21 mouse cellular contexts compared by ENCODE assay signal in genomic region chr7:75428913-75429312, GRCm38 (mm10). TPM values are rescaled to one million over a fixed set of nuclear protein-coding genes. Genes with fewer than 3 reads are reported as not detected.
A peak's percentile ranks its signal among the peaks of the same experiment; 100 is the strongest.
DNase-seq lines count a peak whose midpoint lies in the region; ATAC-seq and TF ChIP-seq lines count a peak whose summit lies in the region.
"Had no signal": no experiment of that assay in that cellular context is flagged by ENCODE, and none has a peak within 500 bp of the region (broad histone marks: within the 10 kb centered on the region; RNA-seq: fewer than 3 reads in every experiment).

No protein-coding gene starts in this region.

- H3K4me1 ChIP-seq in heart, embryonic 13.5 days: peaks cover 56% of the 10 kb centered on the region
- peaks cover 13% of the 10 kb centered on the region for H3K4me1 ChIP-seq in heart, postnatal 0 days (ENCODE audit: control insufficient read depth, insufficient read depth)
- peaks cover 3% of the 10 kb centered on the region for H3K4me1 ChIP-seq in heart, adult 2 months (ENCODE audit: control insufficient read depth, insufficient read depth, low read length)
- peaks cover 20% of the 10 kb centered on the region for H3K4me1 ChIP-seq in limb, embryonic 10.5 days
- H3K4me1 ChIP-seq: forebrain, embryonic 13.5 days; hindbrain, embryonic 15.5 days had no signal

- 57% methylated on average over 4 of the region's 4 CpGs for WGBS in heart, embryonic 13.5 days
- 55% methylated on average over 4 of the region's 4 CpGs for WGBS in heart, postnatal 0 days
- WGBS in heart, adult 2 months: 68% methylated on average over 4 of the region's 4 CpGs
- 89% methylated on average over 4 of the region's 4 CpGs for whole genome bisulfite sequencing in limb, embryonic 10.5 days

- H3K27ac ChIP-seq in heart, embryonic 13.5 days (replicated peaks): peak overlapping the region; percentile 80; the same call in 1 of the 2 replicates
- H3K27ac ChIP-seq in heart, postnatal 0 days (ENCODE audit: low read depth): peak overlapping the region; percentile 77; the same call in 1 of the 2 replicates
- no peak overlapping the region for H3K27ac ChIP-seq in heart, adult 2 months
- no peak overlapping the region for H3K27ac ChIP-seq in limb, embryonic 10.5 days
- H3K27ac ChIP-seq: embryonic facial prominence, embryonic 13.5 days; forebrain, embryonic 13.5 days; hindbrain, embryonic 10.5 days; hindbrain, embryonic 15.5 days had no signal

- no peak overlapping the region for H3K4me2 ChIP-seq in heart, embryonic 13.5 days
- H3K4me2 ChIP-seq in heart, postnatal 0 days (ENCODE audit: low read depth, low read length): no peak overlapping the region
- H3K4me2 ChIP-seq in myocyte (ENCODE audit: low read depth): peak overlapping the region; percentile 16
- H3K4me2 ChIP-seq: embryonic facial prominence, embryonic 13.5 days; forebrain, embryonic 13.5 days; hindbrain, embryonic 15.5 days had no signal

- no peak for DNase-seq in heart, adult 18-20 months
- DNase-seq in heart, postnatal 0 days (ENCODE audit: low spot score): no peak
- no peak for DNase-seq in heart, adult 2 months
- peak; percentile 43 for DNase-seq in Muller cell, postnatal 12 days (ENCODE audit: inconsistent ontology term)
- DNase-seq in limb, embryonic 10.5 days (ENCODE audit: low spot score): no peak
- no peak for DNase-seq in neural tube, embryonic 10.5 days (ENCODE audit: extremely low spot score, low spot score)
- DNase-seq: adrenal gland, adult 8-10 months; adrenal gland, postnatal 36 days; cerebellum, adult 11-12 months; cerebellum, adult 9-11 months; cerebellum, postnatal 36 days; forebrain, postnatal 0 days; kidney, adult 8-10 months had no signal

- ATAC-seq in heart, embryonic 13.5 days (ENCODE audit: extremely low read depth, insufficient number of reproducible peaks, low FRiP score, low TSS enrichment): no peak
- no peak for ATAC-seq in heart, postnatal 0 days (ENCODE audit: insufficient read depth, low read depth)
- ATAC-seq: forebrain, embryonic 13.5 days; forebrain, postnatal 0 days; inflammation-experienced regulatory T-cells, adult 6 months; intestine, postnatal 0 days had no signal

- H3K9ac ChIP-seq in heart, embryonic 13.5 days: no peak overlapping the region
- H3K9ac ChIP-seq in heart, postnatal 0 days (replicated peaks; ENCODE audit: low read depth, low read length): no peak overlapping the region
- no peak overlapping the region for H3K9ac ChIP-seq in heart, adult 2 months (ENCODE audit: low read depth, low read length)
- H3K9ac ChIP-seq: embryonic facial prominence, embryonic 13.5 days; forebrain, embryonic 13.5 days; forebrain, postnatal 0 days; hindbrain, embryonic 15.5 days had no signal

- TF ChIP-seq CTCF in heart, postnatal 0 days (IDR thresholded peaks at IDR 0.05; ENCODE audit: low read depth): no peak
- no peak for TF ChIP-seq CTCF in heart, adult 2 months (IDR thresholded peaks at IDR 0.05)

- H3K79me2 ChIP-seq in heart, adult 2 months (replicated peaks; ENCODE audit: control insufficient read depth, insufficient read depth, low read length): no peaks in the 10 kb centered on the region
- no peaks in the 10 kb centered on the region for H3K79me2 ChIP-seq in myocyte (ENCODE audit: control insufficient read depth, insufficient read depth)

- no peaks in the 10 kb centered on the region for H3K9me3 ChIP-seq in heart, embryonic 13.5 days
- H3K9me3 ChIP-seq in heart, postnatal 0 days (replicated peaks; ENCODE audit: control insufficient read depth, low read length): no peaks in the 10 kb centered on the region
- no peaks in the 10 kb centered on the region for H3K9me3 ChIP-seq in limb, embryonic 10.5 days (replicated peaks)
- H3K9me3 ChIP-seq: embryonic facial prominence, embryonic 13.5 days; forebrain, embryonic 13.5 days; hindbrain, embryonic 10.5 days; hindbrain, embryonic 15.5 days had no signal

- no peaks in the 10 kb centered on the region for H3K27me3 ChIP-seq in heart, embryonic 13.5 days (replicated peaks)
- no peaks in the 10 kb centered on the region for H3K27me3 ChIP-seq in heart, postnatal 0 days (ENCODE audit: control insufficient read depth, insufficient read depth, low read length)
- no peaks in the 10 kb centered on the region for H3K27me3 ChIP-seq in heart, adult 2 months (ENCODE audit: control insufficient read depth, insufficient read depth, low read length)
- no peaks in the 10 kb centered on the region for H3K27me3 ChIP-seq in myocyte (ENCODE audit: control insufficient read depth, insufficient read depth, insufficient read length)
- no peaks in the 10 kb centered on the region for H3K27me3 ChIP-seq in limb, embryonic 10.5 days (ENCODE audit: low read depth, poor library complexity, severe bottlenecking)
- H3K27me3 ChIP-seq: embryonic facial prominence, embryonic 13.5 days; forebrain, embryonic 13.5 days; hindbrain, embryonic 15.5 days had no signal

- intact Hi-C loops in heart, adult 2 months (cut with DNase I): no loop called here

- TF ChIP-seq EP300 in heart, postnatal 0 days (IDR thresholded peaks at IDR 0.05; ENCODE audit: low read depth): no peak
- no peak for TF ChIP-seq EP300 in heart, adult 2 months (IDR thresholded peaks at IDR 0.05; ENCODE audit: insufficient read depth, low read depth, low read length)

- H3K4me3 ChIP-seq in heart, embryonic 13.5 days: no peak overlapping the region
- no peak overlapping the region for H3K4me3 ChIP-seq in heart, postnatal 0 days (ENCODE audit: low read depth, low read length)
- no peak overlapping the region for H3K4me3 ChIP-seq in heart, adult 2 months
- no peak overlapping the region for H3K4me3 ChIP-seq in myocyte
- no peak overlapping the region for H3K4me3 ChIP-seq in limb, embryonic 10.5 days
- H3K4me3 ChIP-seq: embryonic facial prominence, embryonic 13.5 days; forebrain, embryonic 13.5 days; hindbrain, embryonic 10.5 days; hindbrain, embryonic 15.5 days had no signal

- no peak for TF ChIP-seq POLR2A in heart, adult 2 months (IDR thresholded peaks at IDR 0.05; ENCODE audit: insufficient read depth, low read depth, low read length)
- TF ChIP-seq POLR2A in myocyte (IDR thresholded peaks at IDR 0.05; ENCODE audit: insufficient read length, low read depth): no peak

- H3ac ChIP-seq in myocyte (ENCODE audit: control insufficient read depth, insufficient read length): no peak overlapping the region

- no peaks in the 10 kb centered on the region for H3K36me3 ChIP-seq in heart, embryonic 13.5 days
- no peaks in the 10 kb centered on the region for H3K36me3 ChIP-seq in heart, postnatal 0 days (replicated peaks; ENCODE audit: control insufficient read depth, insufficient read depth, low read length)
- H3K36me3 ChIP-seq in heart, adult 2 months (ENCODE audit: control insufficient read depth, insufficient read depth, low read length): no peaks in the 10 kb centered on the region; the same call in 1 of the 2 replicates
- H3K36me3 ChIP-seq in myocyte (ENCODE audit: control insufficient read depth, insufficient read depth): no peaks in the 10 kb centered on the region
- no peaks in the 10 kb centered on the region for H3K36me3 ChIP-seq in limb, embryonic 10.5 days
- H3K36me3 ChIP-seq: embryonic facial prominence, embryonic 13.5 days; hindbrain, embryonic 10.5 days; hindbrain, embryonic 15.5 days had no signal

TF ChIP-seq in myocyte, 11 proteins besides CTCF, POLR2A, EP300 and RAD21:
- no peak for TF ChIP-seq USF1 (IDR thresholded peaks at IDR 0.05; ENCODE audit: low read depth)
- TF ChIP-seq CEBPB (IDR thresholded peaks at IDR 0.05; ENCODE audit: insufficient read depth, poor library complexity, severe bottlenecking): no peak
- no peak for TF ChIP-seq SRF (IDR thresholded peaks at IDR 0.05; ENCODE audit: control insufficient read depth, insufficient read length, low read depth)
- no peak for TF ChIP-seq MAX (IDR thresholded peaks at IDR 0.05; ENCODE audit: low read depth)
- TF ChIP-seq MYOD1 (IDR thresholded peaks at IDR 0.05; ENCODE audit: control insufficient read depth in 1 of 3, insufficient read length in 2 of 3, low read depth in 2 of 3): no peak
- TF ChIP-seq MYOG (IDR thresholded peaks at IDR 0.05; ENCODE audit: control insufficient read depth in 1 of 3, insufficient read depth in 1 of 3, insufficient read length in 2 of 3, low read depth in 2 of 3): no peak
- TF ChIP-seq POLR2AphosphoS2 (IDR thresholded peaks at IDR 0.05; ENCODE audit: insufficient read length, low read depth): no peak
- TF ChIP-seq TCF12 (IDR thresholded peaks at IDR 0.05; ENCODE audit: insufficient read depth, poor library complexity, severe bottlenecking): no peak
- TF ChIP-seq REST (IDR thresholded peaks at IDR 0.05; ENCODE audit: insufficient read depth, insufficient read length): no peak
- TF ChIP-seq TCF3 (IDR thresholded peaks at IDR 0.05; ENCODE audit: insufficient read length, low read depth): no peak

RNA-seq across cellular contexts. Expression of gene Akap13, which starts 26.4 kb away (rescaled TPM):
- 41.8 and 45.2 TPM in 2 replicates for polyA plus RNA-seq in heart, embryonic 13.5 days (2015; fragmentation: Nextera tagmentation; extraction: Ambion mirVana)
- 10 to 100 TPM; 63.8 to 73.6 TPM for total RNA-seq in heart, adult 18-20 months (2021)
- 80.1 and 113 TPM in 2 replicates for total RNA-seq in heart, postnatal 0 days (2014; rRNA removed; ENCODE audit: low replicate concordance)
- polyA plus RNA-seq in heart, postnatal 0 days (2015; fragmentation: Nextera tagmentation; extraction: Ambion mirVana): 29.8 and 34.2 TPM in 2 replicates
- total RNA-seq in heart, adult 2 months (2021): 10 to 100 TPM; 64.1 to 72.0 TPM
- 16.8 and 20.0 TPM in 2 replicates for polyA plus RNA-seq in heart, adult 2 months (2012; rRNA removed)
- polyA plus RNA-seq in myocyte (2012; fragmentation: generic; extraction: Trizol): 13.9 TPM
- 24.3 and 31.2 TPM in 2 replicates for polyA plus RNA-seq in limb, embryonic 10.5 days (2016; fragmentation: Nextera tagmentation; extraction: Ambion mirVana)

Comparison
In these comparisons a context has a peak if more than half of its experiments do, and no peak if none do; other contexts are left out.
1. H3K27ac ChIP-seq: peak in heart, embryonic 13.5 days (single experiment) and heart, postnatal 0 days (single experiment); none in heart, adult 2 months (single experiment) and limb, embryonic 10.5 days (single experiment).